Mouse (Mus musculus) CD4-positive helper T cell, adult 2 months (primary cell): ENCODE data around the gene Fam229a.
"Not testable (repeated sequence)": the region's sequence is repeated elsewhere in the genome, so short reads cannot be mapped to it uniquely, and the experiment has no call there.

ENCODE experiments used
- DNase-seq: peaks from one replicate; pipeline ENCODE4 v3.0.0-alpha.2; 2012; ENCODE audit warnings: low read depth, missing footprints, low spot score

Fam229a gene

DNA sequence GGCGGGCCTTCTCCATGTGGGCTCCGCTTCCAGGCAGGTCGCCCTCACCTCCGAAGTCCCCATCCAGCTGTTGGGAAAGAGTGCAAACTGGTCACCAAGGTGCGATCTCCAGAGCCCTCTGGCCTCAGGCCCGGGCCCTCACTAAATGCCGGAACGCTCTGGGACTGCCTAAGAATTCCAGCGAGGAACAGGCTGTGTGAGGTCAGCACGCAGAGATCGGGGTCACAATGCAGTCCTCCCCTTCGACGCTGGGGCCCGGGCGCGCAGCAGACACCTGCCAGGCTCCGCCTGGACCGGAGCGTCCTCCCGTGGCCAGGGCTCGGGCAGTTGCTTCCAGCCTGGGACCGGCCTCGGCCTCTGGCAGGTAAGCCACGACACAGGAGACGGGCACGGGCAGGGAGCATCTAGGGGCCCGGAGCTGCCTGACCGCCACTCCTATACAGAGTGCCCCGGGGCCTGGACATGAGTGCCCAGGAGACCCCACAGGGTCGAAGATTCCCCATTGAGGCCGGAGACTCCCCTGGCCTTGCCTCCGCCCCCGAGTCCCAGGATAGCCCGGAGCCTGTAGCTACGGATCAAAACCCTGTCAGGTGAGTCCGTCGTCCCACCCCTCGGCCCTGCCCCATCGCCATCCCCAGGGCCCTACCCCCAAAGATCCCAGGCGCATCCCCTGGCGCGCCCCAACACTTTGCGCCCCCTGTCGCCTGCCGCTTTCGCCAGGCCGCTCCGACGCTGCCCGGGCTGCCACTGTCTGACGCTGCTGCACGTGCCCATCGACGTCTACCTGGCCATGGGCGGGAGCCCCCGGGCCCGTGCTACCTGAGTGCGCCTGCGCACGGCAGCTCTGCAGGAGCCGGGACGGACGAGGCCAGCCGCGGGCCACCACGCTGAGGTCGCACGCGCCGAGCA, at the start of gene Fam229a, which contains the start of gene Tssk3:
TSS of gene Fam229a (plus strand) at position 219 of the 909 bp plus-strand sequence.
TSS of gene Tssk3 (minus strand) at position 51 of the 909 bp plus-strand sequence.
- DNase-seq: peak; percentile 53

DNA sequence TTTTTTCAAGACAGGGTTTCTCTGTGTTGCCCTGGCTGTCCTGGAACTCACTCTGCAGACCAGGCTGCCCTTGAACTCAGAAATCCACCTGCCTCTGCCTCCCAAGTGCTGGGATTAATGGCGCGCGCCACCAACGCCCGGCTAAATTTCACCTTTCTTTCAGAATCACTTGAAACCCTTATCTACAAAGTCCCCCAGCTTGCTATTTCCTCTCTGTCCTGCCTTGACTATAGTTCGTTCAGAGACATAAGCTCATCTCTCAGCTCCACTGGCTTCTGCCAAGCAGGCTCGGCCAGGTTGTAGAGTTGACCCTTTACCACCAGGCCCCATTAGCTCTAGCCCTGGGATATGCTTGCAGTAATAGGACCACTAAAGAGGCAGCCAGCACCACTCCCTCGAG, 43.6 kb upstream of the Fam229a start:
- DNase-seq: no peak

- no peak for DNase-seq
Measured at GRCm38 (mm10) chr4:129447778-129448563, 43.0 kb upstream of the Fam229a start.

DNA sequence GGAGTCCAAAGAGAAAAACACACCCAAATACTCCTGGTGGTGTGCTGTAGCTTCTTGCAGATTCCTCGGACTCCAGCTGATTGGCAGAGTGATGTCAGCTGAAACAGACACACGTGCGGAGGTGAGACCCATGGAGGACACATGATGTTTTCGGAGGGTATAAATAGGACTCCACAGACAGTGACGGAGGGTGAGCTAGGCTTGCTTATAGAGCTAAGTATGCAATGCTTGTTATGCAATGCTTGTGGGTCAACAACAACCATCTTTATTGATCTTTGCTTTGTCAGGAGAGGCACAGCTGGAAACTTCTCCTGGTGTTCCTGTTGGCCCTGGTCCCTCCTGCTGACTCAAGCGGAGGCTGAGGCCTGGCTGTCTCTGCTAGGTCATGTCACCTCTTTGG, 42.3 kb upstream of the Fam229a start:
- no peak for DNase-seq

- peak; percentile 20 for DNase-seq
Measured at GRCm38 (mm10) chr4:129450851-129451250, 40.1 kb upstream of the Fam229a start.

- no peak for DNase-seq
Measured at GRCm38 (mm10) chr4:129451471-129452169, 39.4 kb upstream of the Fam229a start.

- DNase-seq: peak; percentile 74
Measured at GRCm38 (mm10) chr4:129455265-129455664, 35.7 kb upstream of the Fam229a start.

DNA sequence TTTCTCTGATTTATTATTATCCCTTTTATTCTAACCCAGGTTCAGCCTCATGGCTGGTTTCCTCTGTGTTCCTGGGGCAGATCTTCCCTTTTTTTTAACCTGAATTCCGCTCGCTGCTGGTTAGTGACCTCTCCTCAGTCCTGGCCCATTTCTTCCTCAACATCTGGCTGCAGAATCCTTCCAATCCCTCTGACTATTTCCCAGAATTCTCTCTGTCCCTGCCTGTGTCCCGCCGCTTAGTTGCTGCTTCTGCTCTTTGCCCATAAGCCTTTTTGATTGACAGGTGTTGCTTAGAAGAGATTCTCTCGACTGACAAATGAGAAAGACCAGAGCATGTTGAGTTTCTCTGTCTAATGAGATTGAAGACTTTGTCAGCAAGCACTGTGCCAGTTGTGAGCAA, 34.9 kb upstream of the Fam229a start:
- no peak for DNase-seq

GRCm38 (mm10) chr4:129457311-129457710, 33.7 kb upstream of the Fam229a start:
- not testable (repeated sequence) for DNase-seq

GRCm38 (mm10) chr4:129459726-129460125, 31.3 kb upstream of the Fam229a start:
- no peak for DNase-seq

GRCm38 (mm10) chr4:129460827-129461182, 30.2 kb upstream of the Fam229a start:
- no peak for DNase-seq

- DNase-seq: peak; percentile 100
Measured at GRCm38 (mm10) chr4:129461183-129461960, 29.6 kb upstream of the Fam229a start, which contains the start of gene Bsdc1. Gene Bsdc1 (plus strand): TSS chr4:129461581.

GRCm38 (mm10) chr4:129462118-129462517, 28.9 kb upstream of the Fam229a start:
- DNase-seq: no peak

- DNase-seq: no peak
Measured at GRCm38 (mm10) chr4:129463097-129464059, 27.6 kb upstream of the Fam229a start.

- DNase-seq: no peak
Measured at GRCm38 (mm10) chr4:129464286-129464815, 26.6 kb upstream of the Fam229a start.

DNA sequence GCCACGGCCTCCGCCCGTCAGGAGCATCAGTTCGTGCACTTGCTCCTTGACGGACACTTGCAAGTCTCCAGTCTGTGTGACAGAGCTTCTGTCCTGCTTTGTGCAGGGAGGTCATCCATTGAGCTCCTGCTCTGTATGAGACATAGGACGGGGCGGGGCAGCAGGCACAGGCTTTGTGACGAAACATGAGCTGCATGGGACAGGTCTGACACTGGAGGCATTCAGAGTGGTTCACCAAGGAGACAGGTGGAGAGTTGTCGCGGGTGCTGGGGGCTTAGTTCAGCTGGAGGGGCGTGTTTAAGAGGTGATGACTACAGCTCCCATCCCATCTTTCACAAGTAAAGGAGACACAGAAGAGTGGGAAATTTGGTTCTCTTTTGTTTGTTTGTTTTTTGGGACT, 14.9 kb upstream of the Fam229a start:
- no peak for DNase-seq

GRCm38 (mm10) chr4:129479863-129480262, 11.1 kb upstream of the Fam229a start:
- no peak for DNase-seq

- DNase-seq: no peak
Measured at GRCm38 (mm10) chr4:129481090-129481489, 9.9 kb upstream of the Fam229a start.

DNA sequence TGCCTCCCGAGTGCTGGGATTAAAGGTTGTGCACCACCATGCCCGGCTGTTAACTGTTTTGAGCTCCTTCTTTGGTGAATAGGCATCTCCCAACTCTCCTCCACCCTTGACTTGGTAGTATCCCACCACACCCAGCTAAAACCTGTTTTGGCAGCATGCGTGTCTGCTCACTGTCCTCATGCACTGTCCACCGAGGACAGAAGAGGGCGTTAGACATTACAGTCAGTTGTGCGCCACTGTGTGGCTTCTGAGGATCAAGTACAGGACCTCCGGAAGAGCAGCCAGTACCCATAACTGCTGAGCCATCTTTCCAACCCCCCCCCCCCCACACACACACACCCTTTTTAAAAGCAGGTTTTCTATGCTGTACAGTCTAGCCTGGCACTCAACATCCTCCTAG, 3.7 kb downstream of the Fam229a start:
- no peak for DNase-seq
